Comparison of ENCODE assay signal across 24 mouse cellular contexts in the genomic region with DNA sequence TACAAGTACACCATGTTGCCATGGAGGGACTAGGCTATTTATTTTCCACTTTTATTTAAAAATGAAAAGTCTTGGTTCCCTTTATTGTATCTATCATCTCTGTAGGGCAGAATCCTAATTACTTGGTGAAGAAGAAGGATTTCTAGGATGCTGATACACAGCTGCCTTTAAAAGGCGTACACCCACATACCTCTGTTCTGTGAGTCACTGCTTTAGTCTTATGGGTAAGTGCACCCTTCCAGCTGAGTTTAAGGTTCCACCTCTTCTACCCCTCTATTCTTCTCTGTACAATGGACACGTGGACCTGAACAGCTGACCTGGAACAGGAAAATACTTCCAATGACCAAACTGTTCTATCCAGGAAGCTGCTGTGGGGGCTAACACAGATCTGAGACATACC. TPM values are rescaled to one million over a fixed set of nuclear protein-coding genes. Genes with fewer than 3 reads are reported as not detected.
DNase-seq lines count a peak whose midpoint lies in the region; ATAC-seq and TF ChIP-seq lines count a peak whose summit lies in the region.
"Had no signal": no experiment of that assay in that cellular context is flagged by ENCODE, and none has a peak within 500 bp of the region (broad histone marks: within the 10 kb centered on the region; RNA-seq: fewer than 3 reads in every experiment).

No protein-coding gene starts in this region.

- peaks cover 11% of the 10 kb centered on the region for H3K4me1 ChIP-seq in olfactory bulb, adult 2 months (ENCODE audit: control insufficient read depth, insufficient read depth, low read length)
- H3K4me1 ChIP-seq: embryonic facial prominence, embryonic 13.5 days; embryonic facial prominence, embryonic 15.5 days; forebrain, embryonic 10.5 days; forebrain, embryonic 12.5 days had no signal

- no peak for ATAC-seq in activated CD4-positive, CD25-positive, alpha-beta regulatory T cell, adult 4 months
- ATAC-seq: forebrain, embryonic 14.5 days; forebrain, embryonic 16.5 days had no signal

- WGBS in olfactory bulb, adult 2 months, result 43% methylated on average over 2 of the region's 2 CpGs

- no peak for TF ChIP-seq CTCF in layer of hippocampus, adult 2 months (conservative IDR thresholded peaks at IDR 0.05)
- no peak for TF ChIP-seq CTCF in olfactory bulb, adult 2 months (IDR thresholded peaks at IDR 0.05; ENCODE audit: insufficient read depth, low read depth, low read length)

- peak overlapping the region; percentile 70 for H3K27ac ChIP-seq in layer of hippocampus, adult 2 months
- H3K27ac ChIP-seq in olfactory bulb, adult 2 months (ENCODE audit: insufficient read depth, low read depth, low read length), result peak overlapping the region; percentile 58; the same call in 1 of the 2 replicates
- H3K27ac ChIP-seq: embryonic facial prominence, embryonic 13.5 days; embryonic facial prominence, embryonic 15.5 days; forebrain, embryonic 10.5 days; forebrain, embryonic 12.5 days had no signal

- no peak for DNase-seq in layer of hippocampus, adult 2 months (ENCODE audit: low spot score in 2 of 2)
- DNase-seq in layer of hippocampus, adult 9-11 months, result no peak
- peak; percentile 65 for DNase-seq in brain, adult 2 months (ENCODE audit: low read depth, low spot score)
- DNase-seq in cerebellum, adult 8-10 months, result no peak
- DNase-seq: adrenal gland, adult 2 months; adrenal gland, postnatal 10 days; adrenal gland, postnatal 25 days; cerebellum, adult 11-12 months; cerebellum, adult 2 months; cerebellum, adult 9-11 months; cerebellum, postnatal 14 days; cerebellum, postnatal 36 days; embryo, embryonic 11 days had no signal

- no peak for TF ChIP-seq POLR2A in olfactory bulb, adult 2 months (IDR thresholded peaks at IDR 0.05; ENCODE audit: insufficient read depth, low read depth, low read length)

- no peak overlapping the region for H3K4me3 ChIP-seq in layer of hippocampus, adult 2 months
- H3K4me3 ChIP-seq in olfactory bulb, adult 2 months (ENCODE audit: insufficient read depth, low read depth, low read length), result no peak overlapping the region
- H3K4me3 ChIP-seq: embryonic facial prominence, embryonic 13.5 days; embryonic facial prominence, embryonic 15.5 days; erythroblast, embryonic 14.5 days; forebrain, embryonic 10.5 days; forebrain, embryonic 12.5 days had no signal

RNA-seq across cellular contexts. Expression of gene Rab40c, which starts 11.9 kb away (rescaled TPM):
- 10 to 100 TPM; 50.1 to 51.1 TPM for total RNA-seq in layer of hippocampus, adult 2 months (2021)
- not detected in 2 replicates for polyA plus RNA-seq in olfactory bulb, adult 2 months (2012; ENCODE audit: insufficient read depth, insufficient read length, low replicate concordance, missing spikeins)
- polyA plus RNA-seq in activated CD4-positive, CD25-positive, alpha-beta regulatory T cell, adult 4 months (2017; shearing (Covaris generic)), result 1 to 10 TPM; 5.1 to 5.6 TPM

RNA-seq across cellular contexts. Expression of gene Wfikkn1, which starts 27.0 kb away (rescaled TPM):
- 1 to 10 TPM; 1.7 to 2.8 TPM for total RNA-seq in layer of hippocampus, adult 2 months (2021)
- polyA plus RNA-seq in olfactory bulb, adult 2 months (2012; ENCODE audit: insufficient read depth, insufficient read length, low replicate concordance, missing spikeins), result not detected in 2 replicates
- under 1 TPM; 0.48 to 0.82 TPM for polyA plus RNA-seq in activated CD4-positive, CD25-positive, alpha-beta regulatory T cell, adult 4 months (2017; shearing (Covaris generic))

RNA-seq across cellular contexts. Expression of gene Mettl26, which starts 32.8 kb away (rescaled TPM):
- total RNA-seq in layer of hippocampus, adult 2 months (2021), result 10 to 100 TPM; 39.0 to 39.9 TPM
- polyA plus RNA-seq in olfactory bulb, adult 2 months (2012; ENCODE audit: insufficient read depth, insufficient read length, low replicate concordance, missing spikeins), result not detected in 2 replicates
- 100 to 1,000 TPM in 1 of 2 experiments, 10 to 100 TPM in 1; 88.3 to 119 TPM for polyA plus RNA-seq in activated CD4-positive, CD25-positive, alpha-beta regulatory T cell, adult 4 months (2017; shearing (Covaris generic))

RNA-seq across cellular contexts. Expression of gene Pigq, which starts 37.1 kb away (rescaled TPM):
- 100 to 1,000 TPM; 120 TPM for total RNA-seq in layer of hippocampus, adult 2 months (2021)
- not detected in 2 replicates for polyA plus RNA-seq in olfactory bulb, adult 2 months (2012; ENCODE audit: insufficient read depth, insufficient read length, low replicate concordance, missing spikeins)
- polyA plus RNA-seq in activated CD4-positive, CD25-positive, alpha-beta regulatory T cell, adult 4 months (2017; shearing (Covaris generic)), result 10 to 100 TPM; 19.0 to 26.6 TPM

RNA-seq across cellular contexts. Expression of gene Nhlrc4, which starts 37.1 kb away (rescaled TPM):
- 1 to 10 TPM; 1.3 to 1.5 TPM for total RNA-seq in layer of hippocampus, adult 2 months (2021)
- polyA plus RNA-seq in olfactory bulb, adult 2 months (2012; ENCODE audit: insufficient read depth, insufficient read length, low replicate concordance, missing spikeins), result not detected in 2 replicates
- not detected for polyA plus RNA-seq in activated CD4-positive, CD25-positive, alpha-beta regulatory T cell, adult 4 months (2017; shearing (Covaris generic))
- total RNA-seq: adrenal gland, adult 2 months; adrenal gland, postnatal 25 days; common myeloid progenitor, adult 5-6 weeks had no signal
- polyA plus RNA-seq: adrenal gland, adult 2 months; embryonic facial prominence, embryonic 11.5 days; embryonic facial prominence, embryonic 13.5 days; forebrain, embryonic 14.5 days; forebrain, embryonic 16.5 days had no signal
